Mouse (Mus musculus): ENCODE measurements around the gene Trank1.

GRCm38 (mm10) chr9:111351233-111351632, 39.7 kb downstream of the Trank1 start:
- TF ChIP-seq CTCF (IDR thresholded peaks at IDR 0.05; ENCODE audit: control insufficient read depth, insufficient read depth, insufficient read length) = no peak
- no peak for TF ChIP-seq MYOG (IDR thresholded peaks at IDR 0.05; ENCODE audit: control insufficient read depth, extremely low read depth, insufficient read length)
- no peak for TF ChIP-seq USF1 (IDR thresholded peaks at IDR 0.05; ENCODE audit: low read depth)
